Mouse (Mus musculus) sigmoid colon, adult 10 weeks (tissue): ENCODE results near the gene Zfp651. TPM values are rescaled to one million over a fixed set of nuclear protein-coding genes. Genes with fewer than 3 reads are reported as not detected.

ENCODE experiments used
- polyA plus RNA-seq: library from polyadenylated mRNA; stranded (reverse); fragments of 350-450 nt; fragmentation: Illumina TruSeq; extraction: RNeasy Lipid Tissue Mini Kit (QIAGEN cat#74804); gene quantifications from one replicate; pipeline ENCODE4 v1.2.3, GENCODE M21; 2014; ENCODE audit warnings: low read depth, low replicate concordance

Zfp651 gene
- 0.44 TPM for polyA plus RNA-seq

GRCm38 (mm10) chr9:121759091-121760081 is at the start of gene Zfp651:
Gene Zfp651, plus strand, starts transcription at chr9:121759330.

GRCm38 (mm10) chr9:121709898-121710583 is 49.1 kb upstream of the Zfp651 start, which contains the start of gene Ss18l2:
Gene Ss18l2, plus strand, starts transcription at chr9:121710329.

GRCm38 (mm10) chr9:121718792-121719318 is 40.3 kb upstream of the Zfp651 start, which contains the start of gene Nktr:
Gene Nktr, plus strand, starts transcription at chr9:121719169.

DNA sequence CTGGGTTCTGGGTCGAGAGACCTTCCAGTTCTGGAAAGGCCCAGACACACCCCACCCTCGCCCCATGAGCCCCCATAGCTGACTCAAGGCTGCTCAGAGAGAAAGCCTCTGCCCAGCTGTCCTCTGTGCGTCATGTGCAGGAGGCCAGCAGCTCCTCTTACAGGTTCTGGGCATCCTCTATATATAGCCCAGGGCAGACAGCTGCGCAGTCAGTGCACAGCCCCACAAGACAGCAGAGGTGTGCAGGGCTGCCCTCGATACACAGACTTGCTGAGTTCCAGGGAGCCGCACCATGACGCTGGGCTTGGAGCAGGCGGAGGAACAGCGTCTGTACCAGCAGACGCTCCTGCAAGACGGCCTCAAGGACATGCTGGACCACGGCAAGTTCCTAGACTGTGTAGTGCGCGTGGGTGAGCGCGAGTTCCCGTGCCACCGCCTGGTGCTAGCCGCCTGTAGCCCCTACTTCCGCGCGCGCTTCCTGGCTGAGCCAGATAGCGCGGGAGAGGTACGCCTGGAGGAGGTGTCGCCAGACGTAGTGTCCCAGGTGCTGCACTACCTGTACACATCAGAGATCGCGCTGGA is 18.4 kb downstream of the Zfp651 start, which contains the start of gene Klhl40:
Gene Klhl40, plus strand, starts transcription at position 124 of the 582 bp plus-strand sequence.

DNA sequence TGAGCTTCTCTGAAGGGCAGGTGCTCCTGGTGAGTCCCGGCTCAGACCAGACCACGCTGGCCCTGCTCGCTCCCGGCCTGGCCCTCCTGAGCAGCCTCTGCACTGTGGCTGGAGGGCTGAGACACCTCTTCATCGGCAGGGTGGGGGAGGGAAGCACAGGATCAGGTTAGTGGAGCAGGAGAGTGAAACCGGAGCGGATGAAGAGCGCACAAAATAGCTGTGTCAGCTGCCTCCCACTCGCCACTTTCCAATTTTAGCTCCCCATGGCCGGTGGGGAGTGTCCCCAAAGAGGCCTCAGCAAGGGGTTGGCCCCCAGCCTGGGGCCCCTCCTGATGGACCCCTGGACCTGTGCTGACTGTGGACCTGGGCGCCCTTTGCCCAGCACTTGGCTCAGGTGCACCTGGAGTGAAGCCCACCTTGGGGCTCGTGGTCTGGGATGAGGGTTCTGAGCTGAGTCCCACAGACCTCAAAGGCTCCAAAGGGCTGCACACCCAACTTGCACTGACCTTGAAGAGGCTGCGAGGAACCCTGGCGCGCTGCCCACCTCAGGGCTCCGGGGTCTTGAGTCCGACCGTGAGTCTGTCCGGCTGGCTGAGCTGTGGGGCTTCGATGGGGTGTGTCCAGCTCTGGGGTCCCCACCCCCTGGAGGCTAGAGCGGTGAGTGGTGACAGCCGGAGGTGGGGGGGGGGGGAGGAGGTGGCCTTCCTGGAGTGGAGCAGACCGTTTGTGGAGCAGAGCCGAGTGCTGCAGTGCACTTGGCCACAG is 32.8 kb downstream of the Zfp651 start, which contains the start of gene Hhatl:
Gene Hhatl, minus strand, starts transcription at position 751 of the 765 bp plus-strand sequence.

Other genes with a start within 250 kb of the Zfp651 start
- not detected for gene Lyzl4, start 117.2 kb upstream of the Zfp651 start, polyA plus RNA-seq
- gene Vipr1, start 116.6 kb upstream of the Zfp651 start, polyA plus RNA-seq: 37.1 TPM
- gene Sec22c, start 53.8 kb upstream of the Zfp651 start, polyA plus RNA-seq: 9.0 TPM
- gene Ss18l2, start 49.0 kb upstream of the Zfp651 start, polyA plus RNA-seq: 42.2 TPM
- 270 TPM for gene Nktr, start 40.2 kb upstream of the Zfp651 start, polyA plus RNA-seq
- gene Klhl40, start 18.3 kb downstream of the Zfp651 start, polyA plus RNA-seq: not detected
- gene Hhatl, start 33.2 kb downstream of the Zfp651 start, polyA plus RNA-seq: not detected
- gene Ccdc13, start 80.1 kb downstream of the Zfp651 start, polyA plus RNA-seq: not detected
- gene Higd1a, start 99.0 kb downstream of the Zfp651 start, polyA plus RNA-seq: 174 TPM
- gene Ackr2, start 139.0 kb downstream of the Zfp651 start, polyA plus RNA-seq: 1.5 TPM
- gene Cyp8b1, start 157.0 kb downstream of the Zfp651 start, polyA plus RNA-seq: not detected
- 0.50 TPM for gene Fam198a, start 191.7 kb downstream of the Zfp651 start, polyA plus RNA-seq
- gene Pomgnt2, start 237.8 kb downstream of the Zfp651 start, polyA plus RNA-seq: not detected